In genomic region chr8:123101735-123102685, GRCm38 (mm10) we compare ENCODE assay signal across 7 mouse cellular contexts. TPM values are rescaled to one million over a fixed set of nuclear protein-coding genes. Genes with fewer than 3 reads are reported as not detected.
DNase-seq lines count a peak whose midpoint lies in the region; ATAC-seq lines count a peak whose summit lies in the region.

Gene Rpl13 (plus strand): TSS chr8:123102350.

- intact Hi-C loops in gastrocnemius, postnatal 36 days (cut with DNase I) = no loop called here
- intact Hi-C loops in left cerebral cortex, postnatal 25 days (cut with DNase I) = loop anchor here (2.0 kb wide), 3 partner anchors 37 to 195 kb away; partner anchors contain the start of gene Ankrd11

- no peaks in the 10 kb centered on the region for H3K27me3 ChIP-seq in intestine, embryonic 15.5 days (replicated peaks)
- H3K27me3 ChIP-seq in midbrain, embryonic 10.5 days (ENCODE audit: low read depth, poor library complexity, severe bottlenecking) = no peaks in the 10 kb centered on the region

- peaks cover 9% of the 10 kb centered on the region for H3K4me1 ChIP-seq in intestine, embryonic 15.5 days (replicated peaks)
- peaks cover 18% of the 10 kb centered on the region for H3K4me1 ChIP-seq in midbrain, embryonic 10.5 days

- H3K9me3 ChIP-seq in intestine, embryonic 15.5 days = no peaks in the 10 kb centered on the region
- no peaks in the 10 kb centered on the region for H3K9me3 ChIP-seq in midbrain, embryonic 10.5 days (replicated peaks)

- peak within 1 kb of the TSS; percentile 96 for H3K27ac ChIP-seq in intestine, embryonic 15.5 days
- H3K27ac ChIP-seq in midbrain, embryonic 10.5 days (replicated peaks) = peak within 1 kb of the TSS; percentile 100

- ATAC-seq in intestine, embryonic 15.5 days = peak; percentile 96

- peak within 1 kb of the TSS; percentile 93 for H3K9ac ChIP-seq in intestine, embryonic 15.5 days

- H3K4me3 ChIP-seq in intestine, embryonic 15.5 days (replicated peaks) = peak within 1 kb of the TSS; percentile 75
- peak within 1 kb of the TSS; percentile 96 for H3K4me3 ChIP-seq in midbrain, embryonic 10.5 days

- H3K36me3 ChIP-seq in intestine, embryonic 15.5 days = peaks cover 18% of the 10 kb centered on the region
- H3K36me3 ChIP-seq in midbrain, embryonic 10.5 days = peaks cover 51% of the 10 kb centered on the region

- H3K4me2 ChIP-seq in intestine, embryonic 15.5 days (replicated peaks) = peak within 1 kb of the TSS; percentile 84

- WGBS in intestine, embryonic 15.5 days = under 1% methylated on average over 56 of the region's 56 CpGs
- 2% methylated on average over 56 of the region's 56 CpGs for WGBS in midbrain, embryonic 10.5 days

- peak; percentile 97 for DNase-seq in adrenal gland, adult 2 months
- peak; percentile 94 for DNase-seq in embryo, embryonic 11.5 days (ENCODE audit: low read depth, low spot score)
- DNase-seq in gastrocnemius, postnatal 36 days = peak; percentile 96
- peak; percentile 98 to 99 for DNase-seq in left cerebral cortex, postnatal 25 days (ENCODE audit: low spot score in 2 of 2)
- DNase-seq in midbrain, embryonic 10.5 days (ENCODE audit: low spot score) = peak; percentile 98
- peak; percentile 95 for DNase-seq in right cerebral cortex, postnatal 4 days

RNA-seq across cellular contexts. Expression of gene Rpl13, which starts in this region (rescaled TPM):
- 100 to 1,000 TPM; 419 to 701 TPM for total RNA-seq in adrenal gland, adult 2 months (2021)
- polyA plus RNA-seq in adrenal gland, adult 2 months (2012; rRNA removed) = 2,347 and 2,800 TPM in 2 replicates
- total RNA-seq in gastrocnemius, postnatal 36 days (2021) = 100 to 1,000 TPM; 328 to 417 TPM
- 1,399 and 1,578 TPM in 2 replicates for polyA plus RNA-seq in intestine, embryonic 15.5 days (2015; fragmentation: Nextera tagmentation; extraction: Ambion mirVana)
- total RNA-seq in left cerebral cortex, postnatal 25 days (2021) = 100 to 1,000 TPM; 350 to 359 TPM
- 1,200 and 1,392 TPM in 2 replicates for polyA plus RNA-seq in midbrain, embryonic 10.5 days (2016; fragmentation: Nextera tagmentation; extraction: Ambion mirVana)

Comparison
In these comparisons a context has a peak if more than half of its experiments do, and no peak if none do; other contexts are left out.
1. Peak in every context shown above with its lines: DNase-seq, ATAC-seq, H3K4me3 ChIP-seq and H3K27ac ChIP-seq.